Mouse (Mus musculus) midbrain, postnatal 0 days (tissue): ENCODE results near the gene Ninj1. TPM values are rescaled to one million over a fixed set of nuclear protein-coding genes. Genes with fewer than 3 reads are reported as not detected.

Source experiments
- ATAC-seq: fragments of 200-750 bp; cut with Nextera tagmentation; 2 replicates; pipeline ENCODE4 v1.8.0; 2017; ENCODE audit warnings: moderate number of reproducible peaks, mild to moderate bottlenecking, moderate TSS enrichment, moderate library complexity; ENCODE audit not compliant: low FRiP score
- DNase-seq: peaks from one replicate; pipeline ENCODE4 v3.0.0-alpha.2; 2015; ENCODE audit warnings: low spot score
- H3K27ac ChIP-seq: fragments of 300-500 bp; sonication (generic); 2 replicates; pipeline ENCODE4 v1.5.1; 2014; ENCODE audit warnings: low read depth, mild to moderate bottlenecking, low read length, mixed read lengths
- H3K27me3 ChIP-seq: fragments of 300-500 bp; sonication (generic); 2 replicates; pipeline ENCODE4 v1.6.1; 2014; ENCODE audit warnings: low read length, control low read depth, mixed read lengths; ENCODE audit not compliant: insufficient read depth
- H3K36me3 ChIP-seq: fragments of 300-500 bp; sonication (generic); 2 replicates; pipeline ENCODE4 v1.6.1; 2014; ENCODE audit warnings: low read length, control low read depth, mixed read lengths; ENCODE audit not compliant: insufficient read depth
- H3K4me1 ChIP-seq: fragments of 300-500 bp; sonication (generic); 2 replicates; pipeline ENCODE4 v1.6.1; 2014; ENCODE audit warnings: mild to moderate bottlenecking, control low read depth, antibody characterized with exemption, low read length, mixed read lengths; ENCODE audit not compliant: insufficient read depth
- H3K4me2 ChIP-seq: fragments of 300-500 bp; sonication (generic); 2 replicates; pipeline ENCODE4 v1.6.1; 2014; ENCODE audit warnings: low read depth, mild to moderate bottlenecking, low read length, mixed read lengths; ENCODE audit not compliant: poor library complexity, severe bottlenecking
- H3K4me3 ChIP-seq: fragments of 300-500 bp; sonication (generic); 2 replicates; pipeline ENCODE4 v1.5.1; 2014; ENCODE audit warnings: low read depth, mild to moderate bottlenecking, low read length, moderate library complexity
- H3K9ac ChIP-seq: fragments of 300-500 bp; sonication (generic); replicated peaks from 2 replicates; pipeline ENCODE4 v1.6.1; 2014; ENCODE audit warnings: mild to moderate bottlenecking, low read length, moderate library complexity, mixed read lengths; ENCODE audit not compliant: poor library complexity, severe bottlenecking
- H3K9me3 ChIP-seq: fragments of 300-500 bp; sonication (generic); 2 replicates; pipeline ENCODE4 v1.6.1; 2016; ENCODE audit warnings: low read length, control low read depth
- CTCF ChIP-seq: IDR thresholded peaks from 2 replicates; pipeline ENCODE4 v1.5.1; 2016; ENCODE audit warnings: antibody characterized with exemption, mild to moderate bottlenecking
- WGBS: fragments of 180-500 bp; shearing (Covaris S2); extraction: QIAGEN DNeasy Blood & Tissue Kit; methylation state at CpG from one replicate; pipeline ENCODE4 v1.1.7; 2014; 5-methylcytosine and 5-hydroxymethylcytosine counted together
- polyA plus RNA-seq: library from polyadenylated mRNA; unstranded; fragments of >200 nt; fragmentation: Nextera tagmentation; extraction: Ambion mirVana; gene quantifications from 2 replicates; pipeline ENCODE4 v1.2.1, GENCODE M21; 2015
- total RNA-seq: library from RNA; depleted of rRNA; stranded (reverse); fragments of >200 nt; gene quantifications from 2 replicates; pipeline ENCODE4 v1.2.3, GENCODE M21; 2014

Ninj1 gene
- total and polyA plus RNA-seq, 2 experiments from 2014 or later: 29.7 to 34.8 TPM

DNA sequence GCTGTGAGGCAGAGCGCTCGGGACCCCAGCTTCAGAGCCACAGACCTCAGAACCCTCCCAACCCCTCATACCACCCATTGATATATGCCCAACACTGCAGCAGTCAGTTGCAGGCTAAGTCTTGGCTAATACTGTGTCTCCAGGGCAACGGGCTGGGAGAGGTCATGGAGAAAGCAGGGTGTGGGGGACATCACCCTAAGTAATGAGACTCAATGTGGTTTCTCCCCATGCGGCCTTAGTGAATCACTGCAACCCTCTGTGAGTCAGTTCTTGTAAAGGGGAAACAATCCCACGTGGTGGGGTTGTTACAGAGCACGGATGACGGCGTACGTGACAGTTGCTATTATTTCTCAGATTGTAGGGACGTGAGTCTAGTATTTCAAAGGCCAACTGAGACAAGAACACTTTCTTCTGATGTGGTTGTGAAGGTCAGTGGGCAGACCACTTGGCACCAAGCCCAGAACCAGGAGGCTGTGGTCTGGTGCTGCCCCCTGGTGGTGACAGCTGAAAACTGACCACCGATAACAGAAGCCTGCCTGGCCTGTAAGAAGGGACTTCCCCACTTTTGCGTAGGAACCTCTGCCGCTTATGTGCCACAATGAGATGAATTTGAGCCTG is 18.2 kb downstream of the Ninj1 start:
- H3K27ac ChIP-seq: no peak overlapping the region
- H3K36me3 ChIP-seq: no peaks in the 10 kb centered on the region; the same call in 1 of the 2 replicates
- H3K4me1 ChIP-seq: no peaks in the 10 kb centered on the region
- H3K4me2 ChIP-seq: no peak overlapping the region
- TF ChIP-seq CTCF: peak; percentile 96
- H3K9ac ChIP-seq: no peak overlapping the region
- WGBS: 24% methylated on average over 13 of the region's 13 CpGs
- ATAC-seq: peak; percentile 50
- peak; percentile 77 for DNase-seq
- H3K4me3 ChIP-seq: no peak overlapping the region
- no peaks in the 10 kb centered on the region for H3K9me3 ChIP-seq
- no peaks in the 10 kb centered on the region for H3K27me3 ChIP-seq

DNA sequence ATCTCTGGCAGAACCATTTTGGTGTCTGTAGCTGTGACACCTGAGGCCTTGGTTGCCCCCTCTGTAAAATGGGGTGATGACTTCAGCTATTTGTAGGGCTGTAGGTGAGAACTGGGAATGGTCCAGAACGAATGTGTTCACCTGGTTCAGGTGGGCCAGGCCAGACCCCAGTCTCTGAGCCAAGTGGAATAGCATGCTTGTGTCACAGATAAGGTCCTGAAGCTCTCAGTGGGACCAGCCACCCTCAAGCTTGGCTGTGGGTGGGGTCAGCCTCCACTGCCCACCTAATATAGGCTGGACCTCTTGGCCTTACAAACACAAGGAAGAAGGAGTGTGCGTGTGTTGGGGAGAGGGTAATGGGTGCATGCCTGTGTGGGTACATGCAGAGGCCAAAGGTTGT is 19.1 kb downstream of the Ninj1 start:
- no peak overlapping the region for H3K4me3 ChIP-seq
- H3K27ac ChIP-seq: no peak overlapping the region
- ATAC-seq: no peak
- H3K4me1 ChIP-seq: no peaks in the 10 kb centered on the region
- DNase-seq: no peak
- H3K4me2 ChIP-seq: no peak overlapping the region
- H3K27me3 ChIP-seq: no peaks in the 10 kb centered on the region
- TF ChIP-seq CTCF: no peak
- no peak overlapping the region for H3K9ac ChIP-seq
- no peaks in the 10 kb centered on the region; the same call in 1 of the 2 replicates for H3K36me3 ChIP-seq
- WGBS: 93% methylated on average over 2 of the region's 2 CpGs
- H3K9me3 ChIP-seq: no peaks in the 10 kb centered on the region

DNA sequence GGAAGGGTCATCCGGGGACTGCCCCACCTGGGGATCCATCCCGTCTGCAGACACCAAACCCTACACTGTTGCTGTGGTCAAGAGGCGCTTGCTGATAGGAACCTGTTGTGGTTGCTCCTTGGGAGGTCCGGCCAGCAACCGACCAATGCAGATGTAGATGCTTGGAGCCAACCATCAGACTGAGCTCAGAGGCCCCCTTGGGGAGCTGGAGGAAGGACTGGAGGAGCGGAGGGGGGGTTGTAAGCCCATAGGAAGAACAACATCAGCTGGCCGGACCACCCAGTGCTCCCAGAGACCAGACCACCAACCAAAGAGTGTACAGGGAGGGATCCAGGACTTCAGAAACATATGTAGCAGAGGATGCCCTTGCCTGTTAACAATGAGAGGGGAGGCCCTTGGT is 22.0 kb downstream of the Ninj1 start:
- H3K9ac ChIP-seq: no peak overlapping the region
- no peak overlapping the region for H3K4me2 ChIP-seq
- ATAC-seq: no peak
- no peaks in the 10 kb centered on the region for H3K36me3 ChIP-seq
- no peak for TF ChIP-seq CTCF
- no peak overlapping the region for H3K27ac ChIP-seq
- no peak for DNase-seq
- peaks cover 2% of the 10 kb centered on the region; the same call in 1 of the 2 replicates for H3K4me1 ChIP-seq
- H3K4me3 ChIP-seq: no peak overlapping the region
- no peaks in the 10 kb centered on the region for H3K27me3 ChIP-seq
- no peaks in the 10 kb centered on the region for H3K9me3 ChIP-seq
- whole genome bisulfite sequencing: 70% methylated on average over 7 of the region's 7 CpGs

DNA sequence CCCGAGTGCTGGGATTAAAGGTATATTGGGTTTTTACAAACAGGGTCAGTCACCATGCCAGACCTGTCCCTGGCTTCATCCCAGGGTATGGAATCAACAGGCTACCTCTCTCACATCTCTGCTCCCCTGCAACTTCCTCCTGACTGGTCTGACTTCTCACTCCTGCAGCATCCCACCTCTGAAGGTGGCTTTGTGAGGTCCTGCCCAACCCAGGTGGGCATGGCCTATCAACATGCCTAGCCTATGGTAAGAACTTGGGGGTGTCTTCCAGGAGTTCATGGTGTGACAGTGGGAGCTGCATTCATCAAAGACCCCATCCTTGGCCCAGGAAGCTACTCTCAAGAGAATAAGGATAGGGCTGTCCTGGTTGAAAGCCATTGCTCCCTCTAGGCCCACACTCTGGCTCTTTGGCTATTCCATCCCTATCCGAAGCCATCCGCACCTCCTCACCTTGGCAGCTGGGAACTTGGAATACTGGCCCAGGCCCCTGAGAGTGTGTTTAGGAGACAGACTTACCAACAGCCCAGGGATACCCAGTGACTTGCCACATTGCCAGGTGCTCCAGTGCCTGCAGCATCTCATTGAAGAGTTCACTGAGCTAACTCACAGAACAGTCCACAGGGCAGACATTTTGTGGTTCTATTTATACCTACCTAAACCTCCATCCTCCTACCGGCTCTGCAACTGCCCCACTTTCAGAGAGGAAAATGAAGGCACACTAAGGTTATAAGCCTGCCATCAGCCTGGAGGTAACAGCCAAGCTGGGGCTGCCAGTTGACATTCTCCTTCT is 25.6 kb downstream of the Ninj1 start:
- Histone ChIP-seq H3K36me3 (no peaks in the 10 kb centered on the region), H3K27me3 (no peaks in the 10 kb centered on the region), H3K4me1 (peaks cover 7% of the 10 kb centered on the region), H3K4me2 (no peak overlapping the region), H3K4me3 (no peak overlapping the region), H3K9ac (no peak overlapping the region), H3K27ac (no peak overlapping the region), H3K9me3 (no peaks in the 10 kb centered on the region)
- DNase-seq (no peak), ATAC-seq (no peak)
- TF ChIP-seq CTCF: no peak
- WGBS: 78% methylated on average over 4 of the region's 4 CpGs

DNA sequence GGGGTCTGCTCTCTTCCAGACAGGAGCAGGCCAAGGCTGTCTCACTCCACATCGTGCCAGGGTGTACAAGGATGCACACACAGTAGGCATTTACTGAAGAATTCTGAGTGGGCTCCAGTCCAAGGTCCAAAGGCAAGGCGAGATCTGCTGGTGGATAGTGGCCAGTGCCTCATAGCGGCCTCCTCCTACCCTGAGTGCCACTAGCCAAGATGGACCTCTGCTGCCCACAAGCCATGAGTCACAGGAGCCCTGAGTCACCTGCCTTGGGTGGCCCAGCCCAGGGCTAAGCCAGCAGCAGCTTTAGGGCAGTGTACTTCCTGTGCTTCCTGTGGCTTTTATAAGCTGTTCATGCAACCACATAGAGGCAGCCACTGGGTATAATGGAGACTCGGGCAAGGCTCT is 26.2 kb downstream of the Ninj1 start:
- 67% methylated on average over 4 of the region's 4 CpGs for WGBS
- no peak overlapping the region for H3K9ac ChIP-seq
- ATAC-seq (no peak), DNase-seq (no peak)
- no peaks in the 10 kb centered on the region for H3K9me3 ChIP-seq
- no peak overlapping the region for H3K4me2 ChIP-seq
- no peak overlapping the region for H3K27ac ChIP-seq
- H3K4me1 ChIP-seq: peaks cover 7% of the 10 kb centered on the region
- TF ChIP-seq CTCF: no peak
- H3K36me3 ChIP-seq: no peaks in the 10 kb centered on the region
- H3K27me3 ChIP-seq: no peaks in the 10 kb centered on the region
- H3K4me3 ChIP-seq: no peak overlapping the region

DNA sequence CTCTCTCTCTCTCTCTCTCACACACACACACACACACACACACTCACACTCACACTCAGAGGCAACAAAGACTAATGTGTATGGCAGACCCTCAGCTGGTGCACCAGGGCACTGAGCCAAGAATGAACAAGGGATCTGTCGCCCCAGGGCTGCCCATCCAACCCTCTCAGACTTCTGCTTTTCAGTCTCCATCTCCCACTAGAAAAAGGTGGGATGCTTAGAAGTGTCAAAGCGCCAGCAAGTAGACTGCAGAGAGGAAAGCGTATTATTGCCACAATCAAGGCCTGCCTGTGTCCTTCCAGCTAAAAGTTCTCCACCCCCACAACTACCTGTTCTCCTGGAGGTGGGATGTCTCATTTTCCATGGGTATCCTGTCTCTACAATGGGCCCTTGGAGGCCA is 27.2 kb downstream of the Ninj1 start:
- H3K27me3 ChIP-seq: no peaks in the 10 kb centered on the region
- no peak for TF ChIP-seq CTCF
- H3K27ac ChIP-seq: no peak overlapping the region
- ATAC-seq (no peak), DNase-seq (peak; percentile 33)
- WGBS: 80% methylated on average over 3 of the region's 3 CpGs
- no peak overlapping the region for H3K9ac ChIP-seq
- peaks cover 7% of the 10 kb centered on the region for H3K4me1 ChIP-seq
- no peaks in the 10 kb centered on the region for H3K36me3 ChIP-seq
- peak overlapping the region; percentile 60; the same call in 1 of the 2 replicates for H3K4me3 ChIP-seq
- H3K4me2 ChIP-seq: peak overlapping the region; percentile 82
- no peaks in the 10 kb centered on the region for H3K9me3 ChIP-seq
